Mouse (Mus musculus) neural tube, embryonic 14.5 days (tissue): ENCODE results near the gene Rtp4. TPM values are rescaled to one million over a fixed set of nuclear protein-coding genes. Genes with fewer than 3 reads are reported as not detected.
A peak's percentile ranks its signal among the peaks of the same experiment; 100 is the strongest.

Experiments used
- ATAC-seq: fragments of 200-750 bp; cut with Nextera tagmentation; 2 replicates; pipeline ENCODE4 v1.8.0; 2017; ENCODE audit warnings: low read depth, mild to moderate bottlenecking, moderate TSS enrichment, moderate library complexity
- H3K27ac ChIP-seq: fragments of 300-500 bp; sonication (generic); 2 replicates; pipeline ENCODE4 v1.5.1; 2014; ENCODE audit warnings: low read depth, mild to moderate bottlenecking, control low read depth, low read length, moderate library complexity, mixed read lengths
- H3K27me3 ChIP-seq: fragments of 300-500 bp; sonication (generic); 2 replicates; pipeline ENCODE4 v1.6.1; 2014; ENCODE audit warnings: low read length; ENCODE audit not compliant: control insufficient read depth, insufficient read depth
- H3K36me3 ChIP-seq: fragments of 300-500 bp; sonication (generic); 2 replicates; pipeline ENCODE4 v1.6.1; 2014; ENCODE audit warnings: low read length, mixed read lengths; ENCODE audit not compliant: control insufficient read depth, insufficient read depth
- H3K4me1 ChIP-seq: fragments of 300-500 bp; sonication (generic); 2 replicates; pipeline ENCODE4 v1.6.1; 2014; ENCODE audit warnings: low read length; ENCODE audit not compliant: control insufficient read depth, insufficient read depth
- H3K4me2 ChIP-seq: fragments of 300-500 bp; sonication (generic); 2 replicates; pipeline ENCODE4 v1.6.1; 2014; ENCODE audit warnings: mild to moderate bottlenecking, low read depth, low read length, control low read depth
- H3K4me3 ChIP-seq: fragments of 300-500 bp; sonication (generic); 2 replicates; pipeline ENCODE4 v1.5.1; 2014; ENCODE audit warnings: low read depth, low read length, control low read depth, mixed read lengths
- H3K9ac ChIP-seq: fragments of 300-500 bp; sonication (generic); replicated peaks from 2 replicates; pipeline ENCODE4 v1.6.1; 2014; ENCODE audit warnings: low read depth, mild to moderate bottlenecking, control low read depth, low read length, mixed read lengths
- H3K9me3 ChIP-seq: fragments of 300-500 bp; sonication (generic); 2 replicates; pipeline ENCODE4 v1.6.1; 2016; ENCODE audit warnings: low read length; ENCODE audit not compliant: control insufficient read depth
- WGBS: fragments of 180-500 bp; shearing (Covaris S2); extraction: QIAGEN DNeasy Blood & Tissue Kit; methylation state at CpG from one replicate; pipeline ENCODE4 v1.1.7; 2014; 5-methylcytosine and 5-hydroxymethylcytosine counted together
- polyA plus RNA-seq: library from polyadenylated mRNA; unstranded; fragments of >200 nt; fragmentation: Nextera tagmentation; extraction: Ambion mirVana; gene quantifications from 2 replicates; pipeline ENCODE4 v1.2.1, GENCODE M21; 2014

The Rtp4 gene
- polyA plus RNA-seq, 1 experiment from 2014 or later, result 1.6 TPM

- Histone ChIP-seq H3K4me3 (no peak overlapping the region), H3K27ac (no peak overlapping the region), H3K4me2 (no peak overlapping the region), H3K9me3 (no peaks in the 10 kb centered on the region), H3K27me3 (no peaks in the 10 kb centered on the region), H3K36me3 (peaks cover 3% of the 10 kb centered on the region; the same call in 1 of the 2 replicates), H3K9ac (no peak overlapping the region), H3K4me1 (0 out of 2 replicates have a peak, but pooled peaks cover 5% of the 10 kb centered on the region)
- WGBS, result 78% methylated on average over 4 of the region's 4 CpGs
- ATAC-seq, result no peak
These were observed 27.3 kb upstream of the Rtp4 start for GRCm38 (mm10) chr16:23492783-23493182.

- H3K27ac ChIP-seq, result no peak overlapping the region
- no peak overlapping the region for H3K4me2 ChIP-seq
- H3K36me3 ChIP-seq, result no peaks in the 10 kb centered on the region; the same call in 1 of the 2 replicates
- ATAC-seq, result no peak
- no peak overlapping the region for H3K4me3 ChIP-seq
- WGBS, result 60% methylated on average over 8 of the region's 8 CpGs
- no peaks in the 10 kb centered on the region for H3K27me3 ChIP-seq
- peaks cover 10% of the 10 kb centered on the region; the same call in 1 of the 2 replicates for H3K4me1 ChIP-seq
- no peak overlapping the region for H3K9ac ChIP-seq
- no peaks in the 10 kb centered on the region for H3K9me3 ChIP-seq
These were observed 23.7 kb upstream of the Rtp4 start for GRCm38 (mm10) chr16:23496245-23496924.

GRCm38 (mm10) chr16:23497440-23497839 lies 22.7 kb upstream of the Rtp4 start:
- Histone ChIP-seq H3K9me3 (no peaks in the 10 kb centered on the region), H3K9ac (no peak overlapping the region), H3K4me2 (no peak overlapping the region), H3K27ac (no peak overlapping the region), H3K27me3 (no peaks in the 10 kb centered on the region), H3K36me3 (no peaks in the 10 kb centered on the region; the same call in 1 of the 2 replicates), H3K4me3 (no peak overlapping the region), H3K4me1 (peaks cover 10% of the 10 kb centered on the region; the same call in 1 of the 2 replicates)
- peak; percentile 74; the same call in 1 of the 2 replicates for ATAC-seq
- WGBS, result 2% methylated on average over 3 of the region's 3 CpGs

DNA sequence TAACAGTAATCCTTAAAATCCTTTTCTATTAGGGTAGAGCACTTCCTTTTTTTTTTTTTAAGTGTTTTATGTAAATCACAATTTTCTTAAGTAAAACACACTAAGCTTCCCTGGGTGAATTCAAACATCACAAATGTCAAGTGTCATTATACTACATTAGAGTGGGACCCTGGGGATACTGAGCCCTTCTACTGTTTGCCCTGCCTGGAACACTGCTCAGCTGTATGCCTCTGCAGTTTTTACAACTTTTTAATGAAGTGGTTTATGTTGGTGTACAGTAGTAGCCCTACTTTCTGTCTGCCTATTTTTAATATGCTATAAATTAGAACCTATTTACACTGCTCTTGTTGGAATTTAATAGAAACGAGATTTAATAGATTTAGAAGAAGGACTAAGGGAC lies 22.2 kb upstream of the Rtp4 start:
- Histone ChIP-seq H3K9ac (no peak overlapping the region), H3K4me3 (no peak overlapping the region), H3K9me3 (no peaks in the 10 kb centered on the region), H3K4me2 (no peak overlapping the region), H3K27me3 (no peaks in the 10 kb centered on the region), H3K4me1 (peaks cover 10% of the 10 kb centered on the region; the same call in 1 of the 2 replicates), H3K36me3 (no peaks in the 10 kb centered on the region; the same call in 1 of the 2 replicates), H3K27ac (no peak overlapping the region)
- no peak for ATAC-seq
- WGBS, result 54% methylated on average over 1 of the region's 1 CpGs

GRCm38 (mm10) chr16:23498691-23499131 lies 21.4 kb upstream of the Rtp4 start:
- ATAC-seq, result no peak
- no peak overlapping the region for H3K27ac ChIP-seq
- no peaks in the 10 kb centered on the region for H3K27me3 ChIP-seq
- H3K9ac ChIP-seq, result no peak overlapping the region
- H3K4me2 ChIP-seq, result no peak overlapping the region
- H3K4me1 ChIP-seq, result peaks cover 10% of the 10 kb centered on the region; the same call in 1 of the 2 replicates
- H3K4me3 ChIP-seq, result no peak overlapping the region
- no peaks in the 10 kb centered on the region; the same call in 1 of the 2 replicates for H3K36me3 ChIP-seq
- H3K9me3 ChIP-seq, result no peaks in the 10 kb centered on the region
- WGBS, result 87% methylated on average over 7 of the region's 7 CpGs

DNA sequence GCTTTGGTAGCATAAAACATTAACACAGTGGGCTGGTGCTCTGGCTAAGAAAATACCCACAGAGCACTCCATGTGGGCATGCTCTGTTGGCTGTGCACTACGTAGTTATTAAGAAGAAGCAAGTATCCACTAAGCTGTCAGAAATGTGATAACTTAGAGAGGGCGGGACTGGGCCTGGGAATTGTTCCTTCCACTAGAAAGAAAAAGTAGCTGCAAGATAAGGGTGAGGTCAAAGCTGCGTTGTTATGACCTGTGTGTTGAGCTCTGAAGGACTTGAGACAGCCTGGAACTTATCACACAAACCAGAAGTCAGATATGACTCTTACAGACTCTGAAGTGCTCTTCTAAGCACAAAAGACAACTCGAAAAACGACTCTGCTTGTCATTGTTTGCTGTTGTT lies 19.5 kb upstream of the Rtp4 start:
- 89% methylated on average over 5 of the region's 5 CpGs for WGBS
- no peak overlapping the region for H3K4me3 ChIP-seq
- H3K36me3 ChIP-seq, result no peaks in the 10 kb centered on the region
- H3K27me3 ChIP-seq, result no peaks in the 10 kb centered on the region
- H3K4me2 ChIP-seq, result no peak overlapping the region
- H3K9me3 ChIP-seq, result no peaks in the 10 kb centered on the region
- no peak for ATAC-seq
- H3K4me1 ChIP-seq, result peaks cover 15% of the 10 kb centered on the region; the same call in 1 of the 2 replicates
- no peak overlapping the region for H3K27ac ChIP-seq
- H3K9ac ChIP-seq, result no peak overlapping the region

DNA sequence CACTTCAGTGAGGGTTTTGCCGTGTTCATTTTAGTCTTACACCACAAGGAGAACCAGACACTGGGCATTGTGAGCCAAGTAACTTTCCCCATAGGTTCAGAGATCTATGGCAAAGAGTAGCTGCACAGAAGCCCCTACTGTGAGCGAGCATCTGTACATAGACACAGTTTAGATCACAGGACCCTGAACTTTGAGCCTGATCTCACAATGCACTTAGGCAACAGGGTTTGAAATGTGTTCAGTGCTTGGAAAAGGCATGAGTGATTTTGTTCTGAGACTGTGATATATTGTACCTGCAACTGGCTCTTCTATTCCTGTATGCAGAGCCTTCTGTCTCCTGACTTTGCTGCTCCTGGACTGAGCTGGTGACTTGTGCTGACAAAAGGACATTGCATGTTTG lies 18.8 kb upstream of the Rtp4 start:
- H3K4me1 ChIP-seq, result peaks cover 15% of the 10 kb centered on the region; the same call in 1 of the 2 replicates
- H3K4me3 ChIP-seq, result no peak overlapping the region
- no peak for ATAC-seq
- no peaks in the 10 kb centered on the region for H3K9me3 ChIP-seq
- H3K27ac ChIP-seq, result no peak overlapping the region
- no peak overlapping the region for H3K9ac ChIP-seq
- WGBS, result 92% methylated on average over 2 of the region's 2 CpGs
- no peaks in the 10 kb centered on the region for H3K27me3 ChIP-seq
- no peak overlapping the region for H3K4me2 ChIP-seq
- H3K36me3 ChIP-seq, result no peaks in the 10 kb centered on the region

- no peaks in the 10 kb centered on the region for H3K9me3 ChIP-seq
- H3K4me3 ChIP-seq, result no peak overlapping the region
- ATAC-seq, result no peak
- H3K36me3 ChIP-seq, result no peaks in the 10 kb centered on the region
- no peak overlapping the region for H3K27ac ChIP-seq
- peaks cover 12% of the 10 kb centered on the region; the same call in 1 of the 2 replicates for H3K4me1 ChIP-seq
- H3K9ac ChIP-seq, result no peak overlapping the region
- no peaks in the 10 kb centered on the region for H3K27me3 ChIP-seq
- WGBS, result 82% methylated on average over 3 of the region's 3 CpGs
- no peak overlapping the region for H3K4me2 ChIP-seq
These were observed 17.6 kb upstream of the Rtp4 start for GRCm38 (mm10) chr16:23502478-23502877.

GRCm38 (mm10) chr16:23503351-23503750 lies 16.7 kb upstream of the Rtp4 start:
- H3K4me1 ChIP-seq, result peaks cover 7% of the 10 kb centered on the region; the same call in 1 of the 2 replicates
- H3K4me2 ChIP-seq, result no peak overlapping the region
- H3K27me3 ChIP-seq, result no peaks in the 10 kb centered on the region
- no peaks in the 10 kb centered on the region for H3K36me3 ChIP-seq
- H3K4me3 ChIP-seq, result no peak overlapping the region
- no peak overlapping the region for H3K27ac ChIP-seq
- WGBS, result 73% methylated on average over 4 of the region's 4 CpGs
- no peak for ATAC-seq
- no peaks in the 10 kb centered on the region for H3K9me3 ChIP-seq
- H3K9ac ChIP-seq, result no peak overlapping the region
